Comparison of ENCODE assay signal across 9 mouse cellular contexts in genomic region chr3:89396654-89397005, GRCm38 (mm10). TPM values are rescaled to one million over a fixed set of nuclear protein-coding genes. Genes with fewer than 3 reads are reported as not detected.
DNase-seq lines count a peak whose midpoint lies in the region; ATAC-seq and TF ChIP-seq lines count a peak whose summit lies in the region.
"Had no signal": no experiment of that assay in that cellular context is flagged by ENCODE, and none has a peak within 500 bp of the region (broad histone marks: within the 10 kb centered on the region; RNA-seq: fewer than 3 reads in every experiment).

No protein-coding gene starts in this region.

- TF ChIP-seq CTCF in CH12.LX (conservative IDR thresholded peaks at IDR 0.05 in 1 of 2, IDR thresholded peaks at IDR 0.05 in 1 of 2; ENCODE audit: low read depth in 2 of 2, low read length in 2 of 2): no peak; a peak in 1 of 4 replicates
- TF ChIP-seq CTCF in thymus, adult 2 months (IDR thresholded peaks at IDR 0.05; ENCODE audit: borderline replicate concordance, control insufficient read depth, extremely low read depth, insufficient read depth, low read length, poor library complexity): no peak

- no peak for TF ChIP-seq POLR2A in CH12.LX (IDR thresholded peaks at IDR 0.05; ENCODE audit: low read depth, low read length)
- no peak for TF ChIP-seq POLR2A in thymus, adult 2 months (IDR thresholded peaks at IDR 0.05; ENCODE audit: control insufficient read depth, extremely low read depth, insufficient read depth, low read length, poor library complexity)

- in situ Hi-C loops in CH12.LX (cut with MboI; ENCODE audit: low pct_ligation_motif_present, low pct_unique_long_range_greater_than_20kb, low sequenced_read_pairs): no loop called here

- TF ChIP-seq RAD21 in CH12.LX (IDR thresholded peaks at IDR 0.05; ENCODE audit: low read depth, low read length): no peak

- 0 out of 2 replicates have a peak, but pooled peaks have one; percentile 58 for TF ChIP-seq EP300 in CH12.LX (IDR thresholded peaks at IDR 0.05; ENCODE audit: low read length)

- H3K9me3 ChIP-seq in heart, embryonic 10.5 days: no peaks in the 10 kb centered on the region
- H3K9me3 ChIP-seq in CH12.LX (replicated peaks; ENCODE audit: low read length): no peaks in the 10 kb centered on the region
- H3K9me3 ChIP-seq in forebrain, embryonic 16.5 days (ENCODE audit: control insufficient read depth, low read length): no peaks in the 10 kb centered on the region
- no peaks in the 10 kb centered on the region for H3K9me3 ChIP-seq in liver, embryonic 16.5 days (replicated peaks; ENCODE audit: control insufficient read depth, low read length)

- H3K4me2 ChIP-seq in CH12.LX (ENCODE audit: insufficient read depth, low read depth, poor library complexity, severe bottlenecking): peak overlapping the region; percentile 94
- peak overlapping the region; percentile 61 for H3K4me2 ChIP-seq in forebrain, embryonic 16.5 days (ENCODE audit: low read length)
- H3K4me2 ChIP-seq in liver, embryonic 16.5 days (ENCODE audit: low read depth, low read length): peak overlapping the region; percentile 99

- H3K9ac ChIP-seq in CH12.LX (ENCODE audit: insufficient read depth, low read depth): peak overlapping the region; percentile 55; the same call in 1 of the 2 replicates
- H3K9ac ChIP-seq in forebrain, embryonic 16.5 days (replicated peaks; ENCODE audit: low read depth, low read length): no peak overlapping the region; the same call in 1 of the 2 replicates
- H3K9ac ChIP-seq in liver, embryonic 16.5 days (ENCODE audit: low read depth, low read length): no peak overlapping the region

- 0% methylated on average over 4 of the region's 4 CpGs for WGBS in heart, embryonic 10.5 days
- 0% methylated on average over 4 of the region's 4 CpGs for WGBS in forebrain, embryonic 16.5 days
- under 1% methylated on average over 4 of the region's 4 CpGs for WGBS in liver, embryonic 16.5 days (ENCODE audit: insufficient replicate concordance)
- 5% methylated on average over 4 of the region's 4 CpGs for WGBS in thymus, adult 2 months

- H3K36me3 ChIP-seq in heart, embryonic 10.5 days: peaks cover 15% of the 10 kb centered on the region
- peaks cover 18 to 30% of the 10 kb centered on the region in 2 experiments for H3K36me3 ChIP-seq in CH12.LX (replicated peaks in 1 of 2; ENCODE audit: control insufficient read depth in 1 of 2, insufficient read depth in 1 of 2, low read length in 1 of 2)
- H3K36me3 ChIP-seq in forebrain, embryonic 16.5 days (ENCODE audit: control insufficient read depth, insufficient read depth): peaks cover 4% of the 10 kb centered on the region; the same call in 1 of the 2 replicates
- no peaks in the 10 kb centered on the region for H3K36me3 ChIP-seq in liver, embryonic 16.5 days (ENCODE audit: control insufficient read depth, insufficient read depth)
- H3K36me3 ChIP-seq in thymus, adult 2 months (ENCODE audit: control insufficient read depth, insufficient read depth, low read length): no peaks in the 10 kb centered on the region

- peak overlapping the region; percentile 79 for H3K4me3 ChIP-seq in heart, embryonic 10.5 days
- H3K4me3 ChIP-seq in CH12.LX (replicated peaks in 1 of 3; ENCODE audit: low read depth in 2 of 3, low read length in 2 of 3, poor library complexity in 1 of 3): peak overlapping the region; percentile 44 to 71 (median 54)
- H3K4me3 ChIP-seq in forebrain, embryonic 16.5 days (replicated peaks; ENCODE audit: low read length): peak overlapping the region; percentile 47; the same call in 1 of the 2 replicates
- H3K4me3 ChIP-seq in liver, embryonic 16.5 days (ENCODE audit: low read depth, low read length): peak overlapping the region; percentile 71
- no peak overlapping the region for H3K4me3 ChIP-seq in thymus, adult 2 months (ENCODE audit: control insufficient read depth, insufficient read depth, low read length)

- H3K4me1 ChIP-seq in heart, embryonic 10.5 days: peaks cover 52% of the 10 kb centered on the region
- H3K4me1 ChIP-seq in CH12.LX (ENCODE audit: control insufficient read depth in 1 of 2, insufficient read depth in 2 of 2): peaks cover 0 to 34% of the 10 kb centered on the region in 2 experiments; a peak in 3 of 4 replicates
- H3K4me1 ChIP-seq in forebrain, embryonic 16.5 days (replicated peaks; ENCODE audit: control insufficient read depth, insufficient read depth, low read length): peaks cover 44% of the 10 kb centered on the region
- H3K4me1 ChIP-seq in liver, embryonic 16.5 days (ENCODE audit: control insufficient read depth, low read depth, low read length): peaks cover 30% of the 10 kb centered on the region
- H3K4me1 ChIP-seq in thymus, adult 2 months (replicated peaks; ENCODE audit: control insufficient read depth, insufficient read depth, low read length): peaks cover 25% of the 10 kb centered on the region

- DNase-seq in heart, embryonic 10.5 days (ENCODE audit: low spot score): no peak
- DNase-seq in heart, postnatal 10 days: no peak
- peak; percentile 86 for DNase-seq in CH12.LX (ENCODE audit: extremely low read depth)
- no peak for DNase-seq in thymus, adult 2 months
- no peak for DNase-seq in cerebellum, postnatal 14 days
- DNase-seq in thymus, adult 18-20 months: no peak

- dilution Hi-C loops in CH12.LX (cut with MboI; ENCODE audit: extremely low pct_ligation_motif_present, extremely low pct_unique_long_range_greater_than_20kb, low sequenced_read_pairs): no loop called here

- H3K27me3 ChIP-seq in heart, embryonic 10.5 days (ENCODE audit: insufficient read depth, poor library complexity, severe bottlenecking): no peaks in the 10 kb centered on the region; the same call in 1 of the 2 replicates
- H3K27me3 ChIP-seq in CH12.LX (replicated peaks): no peaks in the 10 kb centered on the region
- peaks cover 13% of the 10 kb centered on the region for H3K27me3 ChIP-seq in forebrain, embryonic 16.5 days (replicated peaks; ENCODE audit: control insufficient read depth, insufficient read depth, low read length)
- H3K27me3 ChIP-seq in liver, embryonic 16.5 days (ENCODE audit: control insufficient read depth, insufficient read depth, low read depth, low read length): peaks cover 24% of the 10 kb centered on the region
- peaks cover 13% of the 10 kb centered on the region for H3K27me3 ChIP-seq in thymus, adult 2 months (ENCODE audit: control insufficient read depth, insufficient read depth, low read length)

- H3K27ac ChIP-seq in heart, embryonic 10.5 days: peak overlapping the region; percentile 93
- H3K27ac ChIP-seq in CH12.LX (ENCODE audit: insufficient read depth, low read depth): peak overlapping the region; percentile 96
- no peak overlapping the region for H3K27ac ChIP-seq in forebrain, embryonic 16.5 days (ENCODE audit: low read length)
- no peak overlapping the region for H3K27ac ChIP-seq in liver, embryonic 16.5 days (ENCODE audit: low read length)
- H3K27ac ChIP-seq in thymus, adult 2 months (ENCODE audit: control insufficient read depth, insufficient read depth, low read length): no peak overlapping the region

- H3K79me2 ChIP-seq in CH12.LX (replicated peaks; ENCODE audit: control insufficient read depth, extremely low read depth, insufficient read depth, poor library complexity, severe bottlenecking): peaks cover 9% of the 10 kb centered on the region; the same call in 1 of the 2 replicates

- ATAC-seq in forebrain, embryonic 16.5 days: no peak
- ATAC-seq in liver, embryonic 16.5 days (ENCODE audit: low read depth): no peak

- intact Hi-C loops in heart, postnatal 10 days (cut with DNase I): loop anchor here (1.0 kb wide), 1 partner anchor 89 kb away; no protein-coding TSS in a partner anchor

RNA-seq across cellular contexts. Expression of gene Zbtb7b, which starts 2.1 kb away (rescaled TPM):
- polyA plus RNA-seq in heart, embryonic 10.5 days (2016; fragmentation: Nextera tagmentation; extraction: Ambion mirVana): 1.4 and 1.9 TPM in 2 replicates
- total RNA-seq in heart, postnatal 10 days (2021): 10 to 100 TPM; 20.2 to 25.6 TPM
- total RNA-seq in CH12.LX (2012; rRNA removed): 31.6 and 34.2 TPM in 2 replicates
- total RNA-seq in CH12.LX (2014; rRNA removed): 11.9 and 12.7 TPM in 2 replicates
- 27.6 and 32.4 TPM in 2 replicates for polyA plus RNA-seq in CH12.LX (2012; ENCODE audit: insufficient read length, low read depth)
- polyA plus RNA-seq in forebrain, embryonic 16.5 days (2015; fragmentation: Nextera tagmentation; extraction: Ambion mirVana): 0.51 and 0.77 TPM in 2 replicates
- 2.4 and 2.7 TPM in 2 replicates for polyA plus RNA-seq in liver, embryonic 16.5 days (2015; fragmentation: Nextera tagmentation; extraction: Ambion mirVana)
- 59.8 and 64.9 TPM in 2 replicates for polyA plus RNA-seq in thymus, adult 2 months (2012; rRNA removed)

RNA-seq across cellular contexts. Expression of gene Lenep, which starts 6.0 kb away (rescaled TPM):
- polyA plus RNA-seq in heart, embryonic 10.5 days (2016; fragmentation: Nextera tagmentation; extraction: Ambion mirVana): not detected in 2 replicates
- total RNA-seq in heart, postnatal 10 days (2021): under 1 TPM in 1 of 2 experiments, not detected in 1; 0.64 TPM
- not detected in 2 replicates for total RNA-seq in CH12.LX (2012; rRNA removed)
- total RNA-seq in CH12.LX (2014; rRNA removed): not detected in 2 replicates
- polyA plus RNA-seq in CH12.LX (2012; ENCODE audit: insufficient read length, low read depth): not detected in 2 replicates
- 0.77 TPM in 1 of 2 replicates, not detected in the other for polyA plus RNA-seq in forebrain, embryonic 16.5 days (2015; fragmentation: Nextera tagmentation; extraction: Ambion mirVana)
- polyA plus RNA-seq in liver, embryonic 16.5 days (2015; fragmentation: Nextera tagmentation; extraction: Ambion mirVana): not detected in 2 replicates
- polyA plus RNA-seq in thymus, adult 2 months (2012; rRNA removed): 0.66 TPM in 1 of 2 replicates, not detected in the other
- polyA plus RNA-seq: C2C12 had no signal

RNA-seq across cellular contexts. Expression of gene Flad1, which starts 15.0 kb away (rescaled TPM):
- 30.7 and 40.3 TPM in 2 replicates for polyA plus RNA-seq in heart, embryonic 10.5 days (2016; fragmentation: Nextera tagmentation; extraction: Ambion mirVana)
- 10 to 100 TPM; 44.4 TPM for total RNA-seq in heart, postnatal 10 days (2021)
- 26.9 and 29.0 TPM in 2 replicates for total RNA-seq in CH12.LX (2012; rRNA removed)
- 28.7 and 31.1 TPM in 2 replicates for total RNA-seq in CH12.LX (2014; rRNA removed)
- polyA plus RNA-seq in CH12.LX (2012; ENCODE audit: insufficient read length, low read depth): 25.9 and 26.0 TPM in 2 replicates
- 43.6 and 46.7 TPM in 2 replicates for polyA plus RNA-seq in forebrain, embryonic 16.5 days (2015; fragmentation: Nextera tagmentation; extraction: Ambion mirVana)
- polyA plus RNA-seq in liver, embryonic 16.5 days (2015; fragmentation: Nextera tagmentation; extraction: Ambion mirVana): 14.9 and 15.1 TPM in 2 replicates
- polyA plus RNA-seq in thymus, adult 2 months (2012; rRNA removed): 57.0 and 58.3 TPM in 2 replicates

RNA-seq across cellular contexts. Expression of gene Cks1b, which starts 21.6 kb away (rescaled TPM):
- polyA plus RNA-seq in heart, embryonic 10.5 days (2016; fragmentation: Nextera tagmentation; extraction: Ambion mirVana): 465 and 589 TPM in 2 replicates
- total RNA-seq in heart, postnatal 10 days (2021): 10 to 100 TPM; 26.6 to 26.9 TPM
- 173 and 195 TPM in 2 replicates for total RNA-seq in CH12.LX (2012; rRNA removed)
- 224 and 268 TPM in 2 replicates for total RNA-seq in CH12.LX (2014; rRNA removed)
- 200 and 270 TPM in 2 replicates for polyA plus RNA-seq in CH12.LX (2012; ENCODE audit: insufficient read length, low read depth)
- 139 and 156 TPM in 2 replicates for polyA plus RNA-seq in forebrain, embryonic 16.5 days (2015; fragmentation: Nextera tagmentation; extraction: Ambion mirVana)
- 176 and 206 TPM in 2 replicates for polyA plus RNA-seq in liver, embryonic 16.5 days (2015; fragmentation: Nextera tagmentation; extraction: Ambion mirVana)
- 104 TPM in 2 replicates for polyA plus RNA-seq in thymus, adult 2 months (2012; rRNA removed)

RNA-seq across cellular contexts. Expression of gene Shc1, which starts 21.6 kb away (rescaled TPM):
- polyA plus RNA-seq in heart, embryonic 10.5 days (2016; fragmentation: Nextera tagmentation; extraction: Ambion mirVana): 72.2 and 79.5 TPM in 2 replicates
- 10 to 100 TPM; 59.1 to 62.1 TPM for total RNA-seq in heart, postnatal 10 days (2021)
- total RNA-seq in CH12.LX (2012; rRNA removed) (23.1 and 24.2 TPM in 2 replicates), CH12.LX (2014; rRNA removed) (40.2 and 40.6 TPM in 2 replicates)
- polyA plus RNA-seq in CH12.LX (2012; ENCODE audit: insufficient read length, low read depth): 32.1 and 32.3 TPM in 2 replicates
- polyA plus RNA-seq in forebrain, embryonic 16.5 days (2015; fragmentation: Nextera tagmentation; extraction: Ambion mirVana): 14.4 and 17.2 TPM in 2 replicates
- 43.2 and 46.0 TPM in 2 replicates for polyA plus RNA-seq in liver, embryonic 16.5 days (2015; fragmentation: Nextera tagmentation; extraction: Ambion mirVana)
- polyA plus RNA-seq in thymus, adult 2 months (2012; rRNA removed): 89.9 and 92.1 TPM in 2 replicates

Comparison
In these comparisons a context has a peak if more than half of its experiments do, and no peak if none do; other contexts are left out.
1. H3K27ac ChIP-seq: peak in heart, embryonic 10.5 days (single experiment) and CH12.LX (single experiment); none in forebrain, embryonic 16.5 days (single experiment), liver, embryonic 16.5 days (single experiment) and thymus, adult 2 months (single experiment).
2. Peak in every context shown above with its lines, with median percentiles within 50 percentile points of each other: H3K4me2 ChIP-seq.